Mouse (Mus musculus): Measurements from ENCODE around the gene Clptm1l. TPM values are rescaled to one million over a fixed set of nuclear protein-coding genes. Genes with fewer than 3 reads are reported as not detected.

The Clptm1l gene
- polyA plus RNA-seq (2012; rRNA removed) = 160 and 186 TPM in 2 replicates

GRCm38 (mm10) chr13:73603522-73604155 is at the start of gene Clptm1l:
Clptm1l (plus strand) TSS chr13:73604006.

GRCm38 (mm10) chr13:73626745-73627549 is 23.1 kb downstream of the Clptm1l start, which contains the start of gene Tert:
Tert (plus strand) TSS chr13:73626911.

Other genes with a start within 250 kb of the Clptm1l start
- 39.5 and 44.4 TPM in 2 replicates for gene Lpcat1, start 136.8 kb upstream of the Clptm1l start, polyA plus RNA-seq (2012; rRNA removed)
- gene Slc6a3, start 67.3 kb upstream of the Clptm1l start, polyA plus RNA-seq (2012; rRNA removed) = 0.03 and 0.08 TPM in 2 replicates
- 13.1 and 15.7 TPM in 2 replicates for gene Tert, start 22.9 kb downstream of the Clptm1l start, polyA plus RNA-seq (2012; rRNA removed)
- not detected in 2 replicates for gene Slc6a18, start 74.0 kb downstream of the Clptm1l start, polyA plus RNA-seq (2012; rRNA removed)
- 0.43 and 0.54 TPM in 2 replicates for gene Slc6a19, start 100.9 kb downstream of the Clptm1l start, polyA plus RNA-seq (2012; rRNA removed)
- gene Slc12a7, start 129.1 kb downstream of the Clptm1l start, polyA plus RNA-seq (2012; rRNA removed) = 177 and 221 TPM in 2 replicates
- 22.0 and 24.5 TPM in 2 replicates for gene Nkd2, start 243.6 kb downstream of the Clptm1l start, polyA plus RNA-seq (2012; rRNA removed)